Mouse (Mus musculus) left cerebral cortex, adult 11 months (tissue): ENCODE measurements around the gene Hoxa11.

Source experiments
- DNase-seq: peaks from one replicate; pipeline ENCODE4 v3.0.0; 2022; ENCODE audit warnings: low spot score

The Hoxa11 gene

GRCm38 (mm10) chr6:52247766-52248637 lies 2.4 kb upstream of the Hoxa11 start:
- no peak for DNase-seq

- no peak for DNase-seq
Observed at GRCm38 (mm10) chr6:52246916-52247315, 1.3 kb upstream of the Hoxa11 start.

GRCm38 (mm10) chr6:52246403-52246803 lies 793 bp upstream of the Hoxa11 start:
- no peak for DNase-seq

GRCm38 (mm10) chr6:52245040-52245756 lies 412 bp downstream of the Hoxa11 start:
- DNase-seq = no peak

DNA sequence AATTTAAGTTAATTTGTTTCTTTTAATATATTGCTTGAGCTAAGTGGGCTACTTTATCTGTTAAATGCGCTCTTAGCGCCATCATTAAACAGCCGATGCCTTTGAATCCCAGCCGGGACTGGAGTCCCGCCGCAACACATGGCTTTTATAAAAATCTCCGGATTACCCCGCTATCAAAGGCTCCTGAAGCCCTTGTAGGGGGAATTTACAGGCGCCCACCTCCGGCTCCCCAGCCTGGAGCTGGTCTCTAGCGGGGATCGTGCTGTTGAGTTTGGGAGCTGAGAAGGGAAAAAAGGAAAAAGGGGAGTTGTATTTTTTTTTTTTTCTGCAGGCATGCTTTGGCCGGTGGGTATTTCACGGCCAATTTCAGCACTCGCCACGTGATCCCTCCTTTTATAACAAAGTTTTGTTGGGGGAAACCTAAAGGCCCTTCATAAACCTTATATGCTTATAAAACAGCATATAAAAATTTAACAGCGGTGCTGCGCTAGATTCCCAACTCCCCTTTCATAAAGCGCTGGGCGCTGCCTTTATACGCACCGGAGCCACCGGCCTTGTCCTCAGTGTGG lies 1.1 kb downstream of the Hoxa11 start:
- DNase-seq = no peak

DNA sequence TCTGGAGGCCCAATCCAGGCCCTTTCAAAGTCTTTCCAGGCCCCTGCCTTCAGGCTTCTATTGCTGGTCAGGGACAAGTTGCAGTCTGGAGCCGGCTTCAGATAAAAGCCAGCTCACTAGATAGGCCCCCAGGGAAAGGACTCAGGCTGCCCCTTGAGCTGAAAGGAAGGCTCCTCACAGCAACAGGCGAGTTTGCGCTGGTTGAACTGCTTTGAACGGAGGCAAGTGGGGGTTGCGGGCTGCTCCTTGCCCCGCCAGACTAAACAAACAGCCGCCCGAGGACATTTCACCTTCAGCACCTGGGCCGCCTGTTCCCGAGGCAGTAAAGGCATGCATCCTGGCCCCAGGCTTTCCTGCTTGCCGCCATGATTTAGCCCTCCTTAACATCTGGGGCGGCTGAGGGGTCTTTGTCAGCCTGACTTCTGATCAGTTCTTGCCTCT lies 1.9 kb downstream of the Hoxa11 start:
- no peak for DNase-seq

DNA sequence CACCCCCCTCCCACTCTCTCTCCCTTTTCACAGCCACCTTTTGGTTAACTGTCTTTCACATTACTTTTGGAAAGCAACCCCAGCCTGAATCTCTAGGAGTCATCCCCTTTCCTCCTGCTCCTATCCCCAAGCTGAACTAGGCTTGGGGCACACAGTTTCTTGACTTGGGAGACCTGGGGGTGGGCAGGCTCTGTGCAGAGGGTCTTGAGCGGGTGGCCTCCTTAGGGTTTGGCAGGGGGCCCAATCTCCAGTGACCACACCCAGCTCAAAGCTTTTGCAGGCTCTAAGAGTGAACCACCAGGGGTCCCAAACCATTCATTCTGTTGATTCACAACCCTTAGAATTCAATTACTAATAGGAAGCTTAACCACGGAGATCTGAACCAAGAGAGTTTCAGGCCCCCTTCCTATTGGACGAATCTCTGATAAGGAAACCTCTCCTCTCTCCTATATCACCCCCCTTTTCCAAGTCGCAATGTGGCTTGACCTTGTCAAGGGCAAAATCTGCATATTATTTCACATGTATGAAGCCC lies 2.7 kb downstream of the Hoxa11 start:
- no peak for DNase-seq

GRCm38 (mm10) chr6:52241001-52241621 lies 4.5 kb downstream of the Hoxa11 start:
- DNase-seq = no peak

- DNase-seq = no peak
Observed at GRCm38 (mm10) chr6:52240389-52241000, 5.1 kb downstream of the Hoxa11 start, which contains the start of gene Hoxa10. TSS of gene Hoxa10 (minus strand) at chr6:52240854.

- DNase-seq = no peak
Observed at GRCm38 (mm10) chr6:52239625-52240388, 5.8 kb downstream of the Hoxa11 start.

DNA sequence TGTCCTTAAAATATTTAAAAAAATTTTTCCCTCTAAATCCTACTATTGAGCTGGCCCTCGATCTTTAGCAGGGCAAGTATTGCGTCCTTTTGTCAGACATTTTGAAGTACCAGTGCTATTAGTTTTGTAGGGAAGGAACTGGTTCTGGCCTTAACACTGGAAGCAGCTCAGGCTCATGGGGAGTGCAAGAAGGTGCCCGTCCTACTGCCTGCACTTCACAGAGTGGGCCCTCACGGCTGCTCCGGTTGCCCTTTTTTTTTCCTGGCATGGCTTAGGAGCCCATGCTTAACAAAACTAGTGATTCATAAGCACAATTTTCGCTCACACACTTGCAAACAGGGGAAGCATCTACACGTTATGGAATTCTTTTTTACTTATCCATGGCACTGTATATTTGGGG lies 6.6 kb downstream of the Hoxa11 start:
- no peak for DNase-seq

GRCm38 (mm10) chr6:52238155-52238545 lies 7.5 kb downstream of the Hoxa11 start:
- DNase-seq = no peak

GRCm38 (mm10) chr6:52237346-52238154 lies 8.1 kb downstream of the Hoxa11 start:
- no peak for DNase-seq

DNA sequence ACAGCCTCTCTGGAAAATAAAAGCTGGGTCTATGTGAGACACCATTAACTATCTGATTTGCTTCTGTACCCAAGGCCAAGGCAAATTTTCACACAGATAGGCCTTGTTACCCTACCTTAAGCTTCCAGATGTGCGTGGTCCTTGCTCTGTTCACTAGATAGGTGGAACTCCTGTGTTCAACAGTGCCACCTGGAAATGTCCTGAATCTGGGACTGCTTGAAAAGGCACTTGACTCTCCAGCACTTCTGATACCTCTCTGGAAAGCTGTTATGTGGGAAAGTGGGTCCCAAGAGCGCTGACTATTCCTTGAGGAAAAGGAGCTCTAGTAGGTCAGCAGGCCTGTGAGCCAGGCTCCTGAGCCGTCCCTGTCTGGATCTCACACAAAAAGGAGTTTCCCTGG lies 8.8 kb downstream of the Hoxa11 start:
- no peak for DNase-seq

DNA sequence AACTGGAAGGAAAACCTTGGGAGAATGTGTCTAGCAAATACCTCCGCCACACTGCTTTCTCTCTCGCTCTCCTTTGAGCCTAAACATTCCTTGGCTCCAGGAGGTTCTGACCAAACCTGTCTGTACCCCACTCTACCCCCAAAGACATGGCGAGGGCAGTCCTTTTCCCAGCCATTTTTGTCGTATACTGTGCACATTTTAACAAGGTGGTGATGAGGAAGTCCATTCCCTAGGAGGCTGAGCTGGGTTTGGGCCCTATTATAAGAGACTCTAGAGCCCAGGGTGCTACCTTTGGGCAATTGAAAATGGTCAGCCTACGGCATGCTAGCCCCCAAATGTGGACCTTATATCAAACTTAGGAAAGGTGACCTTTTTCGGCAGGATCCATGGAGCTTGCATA lies 9.7 kb downstream of the Hoxa11 start:
- no peak for DNase-seq

DNA sequence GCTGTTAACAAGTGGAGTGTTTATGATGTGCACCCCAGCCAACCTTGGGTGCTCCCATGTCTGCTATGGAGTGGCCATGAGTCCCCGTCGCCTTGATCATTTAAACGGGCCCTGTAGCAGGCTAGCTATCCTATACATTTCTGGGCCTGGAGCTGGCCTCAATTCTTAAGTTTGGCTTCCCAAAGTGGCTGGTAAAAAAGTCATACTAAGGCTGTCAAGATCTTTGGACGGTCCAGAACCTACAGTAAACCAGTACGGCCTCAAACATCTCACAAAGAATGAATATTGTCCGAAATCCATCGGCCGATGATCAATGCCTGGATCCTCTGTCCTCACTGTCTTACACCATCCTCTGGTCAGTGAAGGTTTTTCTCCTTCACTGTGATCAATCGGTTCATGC lies 10.3 kb downstream of the Hoxa11 start:
- no peak for DNase-seq

DNA sequence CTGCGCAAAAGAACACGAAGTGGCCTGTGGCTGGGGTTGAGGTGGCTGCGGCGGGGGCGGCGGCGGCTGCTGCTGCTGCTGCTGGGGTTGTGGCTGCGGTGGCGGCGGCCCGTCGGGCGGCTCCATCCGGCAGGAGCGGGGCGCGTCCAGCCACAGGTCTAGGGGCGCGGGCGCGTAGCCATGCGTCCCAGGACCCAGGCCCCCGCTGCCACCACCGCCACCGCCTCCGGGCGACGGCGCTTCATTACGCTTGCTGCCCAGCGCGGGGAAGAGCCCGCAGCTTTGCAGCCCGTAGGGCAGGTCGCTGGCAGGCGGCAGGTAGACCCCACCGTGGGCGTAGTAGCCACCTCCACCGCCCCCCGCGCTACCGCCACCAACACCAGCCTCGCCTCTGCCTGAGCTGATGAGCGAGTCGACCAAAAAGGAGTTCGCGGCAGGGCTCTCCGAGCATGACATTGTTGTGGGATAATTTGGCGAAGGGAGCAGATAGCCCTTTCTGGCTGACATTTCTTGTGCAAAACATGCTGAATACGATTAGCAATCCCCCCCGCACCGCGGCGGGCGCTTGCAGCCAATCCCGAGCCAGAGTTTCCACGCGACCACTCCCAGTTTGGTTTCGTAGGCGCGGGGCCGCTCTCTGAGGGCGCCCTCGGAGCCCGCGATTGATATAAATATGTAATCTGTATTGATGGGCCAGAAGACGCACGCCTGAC lies 11.0 kb downstream of the Hoxa11 start:
- no peak for DNase-seq

DNA sequence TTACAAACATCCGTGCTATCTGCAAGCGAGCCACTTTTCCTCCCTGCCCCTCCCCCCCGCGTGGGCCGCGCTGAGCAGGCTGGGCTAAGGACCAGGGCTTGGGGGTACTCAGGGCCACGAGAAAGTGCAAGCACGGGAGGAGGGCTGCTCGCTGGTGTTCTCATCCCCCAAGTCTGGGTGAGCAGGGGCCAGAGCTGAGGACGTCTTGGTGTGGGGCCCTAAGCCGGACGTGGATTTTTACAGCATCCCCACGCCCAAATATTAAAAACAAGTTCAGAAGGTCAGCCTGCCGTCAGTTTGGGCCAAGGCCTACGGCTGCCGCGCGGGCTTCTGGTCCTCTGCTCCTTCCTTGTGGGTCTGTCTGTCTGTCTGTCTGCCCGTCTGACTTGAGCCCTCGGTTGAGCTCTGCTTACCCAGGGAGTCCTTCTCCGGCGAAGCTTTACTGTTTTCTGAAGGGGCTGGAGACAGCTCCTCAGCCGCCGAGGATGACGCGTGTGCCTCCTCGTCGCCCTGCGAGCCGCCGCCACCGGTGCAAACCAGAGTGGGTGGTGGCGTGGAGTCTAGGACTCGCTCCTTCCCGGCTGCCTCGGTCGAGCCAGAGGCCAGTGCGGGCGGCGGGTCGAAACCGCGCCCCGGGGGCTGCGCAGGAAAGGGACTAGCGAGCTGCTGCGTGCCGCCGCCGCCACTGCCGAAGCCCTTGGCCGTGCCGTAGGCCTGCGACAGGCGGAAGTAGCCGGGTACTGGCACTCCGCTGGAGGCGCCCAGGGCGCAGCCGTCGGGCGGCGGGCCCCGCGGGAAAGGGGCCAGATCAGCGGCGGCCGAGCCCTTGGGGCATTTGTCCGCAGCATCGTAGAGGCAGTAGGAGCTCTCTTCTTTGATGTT lies 11.8 kb downstream of the Hoxa11 start:
- DNase-seq = no peak
